Mouse (Mus musculus) liver, adult 2 months (tissue): ENCODE measurements around the gene AW822073.

Experiments
- CTCF ChIP-seq: fragments of 200-500 bp; IDR thresholded peaks from 2 replicates; pipeline ENCODE4 v1.5.1; 2011; ENCODE audit warnings: low read depth, low read length, control low read depth
- POLR2A ChIP-seq: fragments of 200-500 bp; IDR thresholded peaks from 2 replicates; pipeline ENCODE4 v1.6.1; 2011; ENCODE audit warnings: low read length, control low read depth; ENCODE audit not compliant: insufficient read depth; ENCODE audit errors: extremely low read depth

DNA sequence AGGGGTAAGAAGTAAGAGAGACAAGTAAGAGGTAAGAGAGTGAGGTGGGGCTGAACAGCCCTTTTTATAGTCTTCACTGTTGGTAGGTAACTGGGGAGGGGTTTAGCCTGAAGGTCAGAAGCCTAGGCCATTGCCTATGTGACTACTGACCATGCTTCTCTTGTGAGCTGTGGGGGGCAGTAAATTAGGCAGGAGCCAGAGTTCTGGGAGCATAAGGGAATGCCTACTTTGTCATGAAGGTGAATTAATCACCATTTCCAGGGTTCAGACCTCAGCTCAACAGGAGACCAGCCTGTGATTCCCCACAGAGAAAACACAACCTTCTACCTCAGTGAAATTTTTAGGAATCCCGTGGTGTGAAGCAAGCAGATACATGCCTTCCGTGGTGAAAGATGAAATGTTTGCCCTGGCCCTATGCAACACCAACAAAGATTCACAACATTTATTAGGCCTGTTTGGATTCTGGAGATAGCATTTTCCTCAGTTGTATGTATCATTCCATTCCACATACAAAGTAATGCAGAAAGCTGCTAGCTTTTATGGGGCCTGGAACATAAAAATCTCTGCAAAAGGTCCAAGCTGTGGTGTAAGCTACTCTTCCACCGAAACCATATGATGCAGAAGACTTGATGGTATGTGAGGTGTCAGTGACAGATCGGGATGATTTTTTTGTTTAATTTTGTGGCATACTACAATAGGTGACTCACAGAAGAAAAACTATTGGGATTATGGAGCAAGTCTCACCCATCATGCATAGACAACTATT is 17.9 kb downstream of the AW822073 start:
- TF ChIP-seq CTCF: no peak
- no peak for TF ChIP-seq POLR2A
